Mouse (Mus musculus) embryonic facial prominence, embryonic 15.5 days (tissue): ENCODE measurements around the gene Calml4. TPM values are rescaled to one million over a fixed set of nuclear protein-coding genes. Genes with fewer than 3 reads are reported as not detected.

Experiments used
- ATAC-seq: fragments of 200-750 bp; cut with Nextera tagmentation; 2 replicates; pipeline ENCODE4 v1.8.0; 2017; ENCODE audit warnings: low read depth, moderate TSS enrichment; ENCODE audit not compliant: insufficient number of reproducible peaks, low FRiP score, low TSS enrichment
- H3K27ac ChIP-seq: fragments of 300-500 bp; sonication (generic); replicated peaks from 2 replicates; pipeline ENCODE4 v1.5.1; 2015; ENCODE audit warnings: mild to moderate bottlenecking, inconsistent platforms
- H3K27me3 ChIP-seq: fragments of 300-500 bp; sonication (generic); 2 replicates; pipeline ENCODE4 v1.6.1; 2015; ENCODE audit warnings: inconsistent platforms
- H3K36me3 ChIP-seq: fragments of 300-500 bp; sonication (generic); 2 replicates; pipeline ENCODE4 v1.6.1; 2015; ENCODE audit warnings: mild to moderate bottlenecking, inconsistent platforms
- H3K4me1 ChIP-seq: fragments of 300-500 bp; sonication (generic); 2 replicates; pipeline ENCODE4 v1.6.1; 2015; ENCODE audit warnings: inconsistent platforms
- H3K4me2 ChIP-seq: fragments of 300-500 bp; sonication (generic); replicated peaks from 2 replicates; pipeline ENCODE4 v1.6.1; 2015; ENCODE audit warnings: mild to moderate bottlenecking, inconsistent platforms
- H3K4me3 ChIP-seq: fragments of 300-500 bp; sonication (generic); replicated peaks from 2 replicates; pipeline ENCODE4 v1.5.1; 2015; ENCODE audit warnings: mild to moderate bottlenecking, inconsistent platforms
- H3K9ac ChIP-seq: fragments of 300-500 bp; sonication (generic); 2 replicates; pipeline ENCODE4 v1.6.1; 2015; ENCODE audit warnings: inconsistent platforms
- H3K9me3 ChIP-seq: fragments of 300-500 bp; sonication (generic); replicated peaks from 2 replicates; pipeline ENCODE4 v1.6.1; 2016; ENCODE audit warnings: inconsistent platforms
- WGBS: fragments of 180-500 bp; shearing (Covaris S2); methylation state at CpG from one replicate; pipeline ENCODE4 v1.1.7; 2015; 5-methylcytosine and 5-hydroxymethylcytosine counted together
- polyA plus RNA-seq: library from polyadenylated mRNA; unstranded; fragments of >200 nt; fragmentation: Nextera tagmentation; extraction: Ambion mirVana; gene quantifications from 2 replicates; pipeline ENCODE4 v1.2.1, GENCODE M21; 2015

The Calml4 gene
- 13.3 and 16.6 TPM in 2 replicates for polyA plus RNA-seq

GRCm38 (mm10) chr9:62857719-62858261 is at the start of gene Calml4:
Gene Calml4, plus strand, starts transcription at chr9:62858080.
- WGBS = 36% methylated on average over 20 of the region's 20 CpGs
- H3K27ac ChIP-seq = peak within 1 kb of the TSS; percentile 75
- H3K9me3 ChIP-seq = no peaks in the 10 kb centered on the region
- ATAC-seq = peak; percentile 71
- H3K27me3 ChIP-seq = no peaks in the 10 kb centered on the region
- H3K36me3 ChIP-seq = no peaks in the 10 kb centered on the region
- peak within 1 kb of the TSS; percentile 13 for H3K4me3 ChIP-seq
- peaks cover 34% of the 10 kb centered on the region for H3K4me1 ChIP-seq
- H3K9ac ChIP-seq = no peak within 1 kb of the TSS
- peak within 1 kb of the TSS; percentile 32 for H3K4me2 ChIP-seq

DNA sequence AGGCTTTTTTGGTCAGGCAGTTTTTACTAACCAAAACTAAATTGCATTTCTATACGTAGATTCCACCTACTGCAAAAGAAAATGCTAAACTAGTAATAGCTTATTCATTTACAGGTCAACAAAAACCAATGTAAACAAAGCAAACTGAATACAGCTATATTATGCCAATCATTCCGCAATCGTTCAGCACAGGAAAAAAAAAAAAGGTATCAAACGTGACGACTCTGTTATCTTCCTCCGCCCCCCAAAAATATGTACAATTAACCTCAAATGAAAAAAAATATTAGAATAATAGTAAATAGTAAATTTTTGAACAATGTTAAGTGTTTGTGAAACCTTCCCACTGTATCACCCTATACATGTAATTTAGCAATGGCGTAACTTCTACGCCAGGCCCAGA is 47.8 kb upstream of the Calml4 start:
- peak overlapping the region; percentile 93 for H3K9ac ChIP-seq
- no peaks in the 10 kb centered on the region for H3K27me3 ChIP-seq
- peak overlapping the region; percentile 86 for H3K4me2 ChIP-seq
- H3K4me3 ChIP-seq = peak overlapping the region; percentile 100
- no peak for ATAC-seq
- H3K36me3 ChIP-seq = no peaks in the 10 kb centered on the region
- no peak overlapping the region; the same call in 1 of the 2 replicates for H3K27ac ChIP-seq
- H3K4me1 ChIP-seq = peaks cover 25% of the 10 kb centered on the region
- no peaks in the 10 kb centered on the region for H3K9me3 ChIP-seq
- WGBS = 15% methylated on average over 8 of the region's 8 CpGs

- no peaks in the 10 kb centered on the region for H3K9me3 ChIP-seq
- no peaks in the 10 kb centered on the region for H3K36me3 ChIP-seq
- H3K9ac ChIP-seq = peak overlapping the region; percentile 93
- peak; percentile 70 for ATAC-seq
- under 1% methylated on average over 55 of the region's 58 CpGs for WGBS
- H3K4me3 ChIP-seq = peak overlapping the region; percentile 100
- H3K4me1 ChIP-seq = peaks cover 25% of the 10 kb centered on the region
- H3K27ac ChIP-seq = peak overlapping the region; percentile 98
- H3K4me2 ChIP-seq = peak overlapping the region; percentile 86
- no peaks in the 10 kb centered on the region for H3K27me3 ChIP-seq
These were observed 47.1 kb upstream of the Calml4 start for GRCm38 (mm10) chr9:62810543-62811515.

DNA sequence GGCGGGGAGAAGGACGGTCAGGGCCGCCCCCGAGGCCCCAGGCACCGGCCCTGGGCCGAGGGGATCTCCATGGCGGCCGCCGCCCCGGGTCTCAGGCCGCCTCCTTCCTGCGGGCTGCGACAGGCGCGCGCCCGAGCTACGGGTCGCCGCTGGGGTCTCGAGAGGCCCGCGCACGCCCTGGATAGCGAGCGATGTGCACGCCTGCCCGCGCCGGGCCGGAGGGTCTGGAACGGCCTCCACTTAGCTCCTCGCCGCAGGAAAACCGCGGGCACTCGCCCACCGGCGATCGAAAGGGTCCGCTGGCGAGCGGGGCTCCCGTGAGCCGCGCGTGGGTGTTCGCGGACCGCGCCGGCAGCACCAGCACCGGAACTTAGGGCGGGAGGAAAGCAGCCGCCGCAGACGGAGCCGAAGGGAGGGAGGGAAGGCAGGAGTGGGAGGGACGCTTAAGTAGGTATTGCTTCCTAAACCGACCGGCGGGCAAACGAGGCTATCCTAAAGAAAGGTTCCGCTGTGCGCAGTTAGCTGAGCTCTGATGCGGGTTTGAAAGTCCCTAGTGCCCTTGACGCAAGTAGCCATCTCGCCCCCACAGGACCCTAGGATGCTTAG is 46.3 kb upstream of the Calml4 start, which contains the start of gene Fem1b:
TSS of gene Fem1b (minus strand) at position 419 of the 606 bp plus-strand sequence.
- H3K4me1 ChIP-seq = peaks cover 29% of the 10 kb centered on the region
- H3K4me2 ChIP-seq = peak within 1 kb of the TSS; percentile 86
- H3K9me3 ChIP-seq = no peaks in the 10 kb centered on the region
- no peaks in the 10 kb centered on the region for H3K36me3 ChIP-seq
- H3K27me3 ChIP-seq = no peaks in the 10 kb centered on the region
- H3K9ac ChIP-seq = peak within 1 kb of the TSS; percentile 93
- under 1% methylated on average over 60 of the region's 68 CpGs for WGBS
- peak within 1 kb of the TSS; percentile 98 for H3K27ac ChIP-seq
- ATAC-seq = peak; percentile 90
- peak within 1 kb of the TSS; percentile 100 for H3K4me3 ChIP-seq

GRCm38 (mm10) chr9:62812216-62813049 is 45.4 kb upstream of the Calml4 start:
- Histone ChIP-seq H3K27ac (peak overlapping the region; percentile 98), H3K4me3 (peak overlapping the region; percentile 100), H3K9me3 (no peaks in the 10 kb centered on the region), H3K27me3 (no peaks in the 10 kb centered on the region), H3K9ac (peak overlapping the region; percentile 93), H3K4me1 (peaks cover 37% of the 10 kb centered on the region), H3K4me2 (peak overlapping the region; percentile 86), H3K36me3 (no peaks in the 10 kb centered on the region)
- 15% methylated on average over 14 of the region's 14 CpGs for WGBS
- no peak for ATAC-seq

DNA sequence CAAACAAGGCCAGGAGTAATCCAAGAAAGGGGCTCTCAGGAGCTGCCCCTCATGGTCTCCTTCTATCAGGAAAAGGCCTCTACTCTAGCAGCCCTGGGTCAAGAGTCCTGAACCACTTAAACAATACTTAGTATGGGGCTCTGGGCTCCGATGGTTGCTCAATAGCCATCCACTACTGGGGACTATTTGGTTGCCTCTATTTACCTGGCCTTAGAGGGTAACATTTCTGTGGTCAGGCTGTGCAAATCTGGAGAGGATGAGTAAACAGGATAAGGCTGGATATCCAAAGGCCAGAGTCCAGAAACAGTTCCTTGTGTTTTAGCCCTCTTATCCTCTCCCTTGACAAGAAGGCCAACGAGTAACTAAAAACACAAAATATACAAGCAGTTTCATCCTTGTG is 43.1 kb upstream of the Calml4 start:
- no peaks in the 10 kb centered on the region for H3K36me3 ChIP-seq
- ATAC-seq = no peak
- H3K4me2 ChIP-seq = no peak overlapping the region
- H3K27me3 ChIP-seq = no peaks in the 10 kb centered on the region
- 79% methylated on average over 2 of the region's 2 CpGs for WGBS
- H3K9me3 ChIP-seq = no peaks in the 10 kb centered on the region
- no peak overlapping the region for H3K4me3 ChIP-seq
- H3K27ac ChIP-seq = no peak overlapping the region
- peaks cover 28% of the 10 kb centered on the region for H3K4me1 ChIP-seq
- no peak overlapping the region for H3K9ac ChIP-seq

DNA sequence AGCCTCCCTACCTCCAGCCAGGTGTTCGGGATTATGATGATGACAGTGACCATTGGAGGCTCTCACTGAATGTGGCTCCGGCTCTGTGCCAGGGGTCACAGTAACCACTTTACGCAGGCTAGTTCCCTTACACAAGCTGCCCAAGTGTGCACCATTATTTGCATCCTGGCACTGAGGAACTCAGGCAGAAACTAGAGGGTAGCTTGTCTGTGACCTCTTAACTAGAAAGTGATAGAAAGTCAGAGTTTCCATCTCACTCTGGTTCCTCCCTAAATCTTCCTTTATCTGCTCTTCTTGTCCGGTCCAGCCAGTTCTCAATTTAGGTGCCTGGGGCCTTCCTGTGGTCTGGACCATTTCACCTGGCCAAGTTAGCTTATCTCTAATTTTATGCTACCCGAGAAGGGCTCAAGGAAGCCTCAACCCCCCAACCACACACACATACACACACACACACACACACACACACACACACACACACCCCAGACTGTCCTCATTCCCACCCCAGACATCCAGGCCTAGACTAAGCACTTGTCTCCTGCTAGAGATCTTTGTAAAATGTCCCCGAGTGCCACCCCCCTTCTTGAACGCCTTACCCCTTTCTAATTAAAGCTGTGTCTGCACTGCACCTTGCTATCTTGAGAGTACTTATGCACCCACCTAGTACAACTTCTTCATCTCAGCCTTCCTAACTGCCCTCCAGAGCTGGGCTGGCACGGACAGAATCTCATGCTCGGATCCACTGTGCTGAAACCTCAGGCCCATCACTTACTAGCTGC is 41.4 kb upstream of the Calml4 start:
- H3K4me2 ChIP-seq = no peak overlapping the region; the same call in 1 of the 2 replicates
- H3K9me3 ChIP-seq = no peaks in the 10 kb centered on the region
- no peaks in the 10 kb centered on the region for H3K27me3 ChIP-seq
- H3K36me3 ChIP-seq = no peaks in the 10 kb centered on the region
- 65% methylated on average over 9 of the region's 9 CpGs for WGBS
- H3K27ac ChIP-seq = peak overlapping the region; percentile 85
- H3K4me3 ChIP-seq = 0 out of 2 replicates have a peak overlapping the region, but pooled peaks have one; percentile 4
- peaks cover 22% of the 10 kb centered on the region for H3K4me1 ChIP-seq
- no peak for ATAC-seq
- H3K9ac ChIP-seq = no peak overlapping the region

DNA sequence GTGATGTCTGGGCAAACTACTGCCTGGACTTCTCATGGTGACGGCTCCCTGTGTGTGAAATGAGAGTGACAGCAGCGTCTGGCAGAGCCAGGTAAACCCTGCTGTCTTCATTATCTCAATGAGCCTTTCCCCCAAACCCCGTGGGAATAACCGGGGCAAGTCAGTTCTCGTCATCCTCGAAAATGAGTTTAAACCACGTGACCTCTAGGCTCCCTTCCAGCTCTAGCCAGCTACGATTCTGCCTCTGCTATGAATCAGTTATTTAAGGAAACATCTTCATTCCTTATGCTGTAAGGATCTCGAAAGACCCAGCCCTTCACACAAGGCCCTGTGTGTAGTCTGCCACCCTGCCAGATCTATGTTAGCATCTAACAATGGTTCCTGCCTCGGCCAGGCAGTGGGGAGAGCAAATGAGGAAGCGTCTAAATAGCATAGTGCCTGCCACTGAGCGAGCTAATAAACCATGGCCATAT is 40.7 kb upstream of the Calml4 start:
- 33% methylated on average over 12 of the region's 12 CpGs for WGBS
- Histone ChIP-seq H3K27ac (peak overlapping the region; percentile 85), H3K4me1 (peaks cover 20% of the 10 kb centered on the region), H3K4me2 (no peak overlapping the region; the same call in 1 of the 2 replicates), H3K4me3 (0 out of 2 replicates have a peak overlapping the region, but pooled peaks have one; percentile 4), H3K27me3 (no peaks in the 10 kb centered on the region), H3K9ac (no peak overlapping the region), H3K9me3 (no peaks in the 10 kb centered on the region), H3K36me3 (no peaks in the 10 kb centered on the region)
- ATAC-seq = 0 out of 2 replicates have a peak, but pooled peaks have one; percentile 37

DNA sequence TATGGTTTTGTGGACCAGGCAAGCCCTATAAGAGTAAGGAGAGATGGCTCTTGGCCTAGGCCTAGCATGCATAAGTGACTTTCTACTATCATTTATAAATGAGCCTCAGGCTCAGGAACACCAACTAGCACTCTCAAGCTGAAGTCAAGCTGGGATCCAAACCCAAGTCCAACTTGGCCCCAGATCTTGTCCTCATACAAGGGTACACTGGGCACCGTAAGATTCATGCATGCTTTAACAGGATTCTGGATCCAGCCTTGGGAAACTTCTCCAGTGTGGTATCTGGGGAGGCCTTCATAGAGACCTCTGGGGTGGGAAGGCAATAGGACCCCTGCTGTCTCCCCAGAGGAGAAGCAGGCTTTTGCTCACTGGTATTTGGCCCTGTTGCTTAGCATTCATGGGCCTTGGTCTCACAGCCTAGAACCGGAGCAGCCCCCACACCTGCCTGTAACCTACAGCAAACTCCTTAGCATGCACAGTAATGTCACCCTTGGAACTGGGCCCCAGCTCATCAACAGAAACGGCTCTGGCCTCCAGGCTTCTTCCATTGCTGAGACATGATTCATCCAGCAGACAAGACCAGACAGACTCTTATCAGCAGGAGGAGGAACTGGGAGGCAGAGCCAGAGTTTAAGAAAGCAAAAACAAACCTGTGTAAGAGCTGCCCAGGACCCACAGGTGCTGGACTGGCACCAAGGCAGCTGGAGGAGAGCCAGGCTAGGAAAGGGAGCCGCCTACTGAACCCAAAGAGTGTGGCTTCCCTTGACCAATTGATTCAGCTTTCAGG is 39.9 kb upstream of the Calml4 start:
- Histone ChIP-seq H3K27ac (peak overlapping the region; percentile 85), H3K9me3 (no peaks in the 10 kb centered on the region), H3K4me3 (no peak overlapping the region), H3K4me1 (peaks cover 15% of the 10 kb centered on the region), H3K9ac (no peak overlapping the region), H3K27me3 (no peaks in the 10 kb centered on the region), H3K36me3 (no peaks in the 10 kb centered on the region), H3K4me2 (no peak overlapping the region)
- no peak for ATAC-seq
- WGBS = 54% methylated on average over 4 of the region's 4 CpGs
